In genomic region chr3:154292126-154292525, GRCm38 (mm10) we compare ENCODE assay signal across 27 mouse cellular contexts. TPM values are rescaled to one million over a fixed set of nuclear protein-coding genes. Genes with fewer than 3 reads are reported as not detected.
"Had no signal": no experiment of that assay in that cellular context is flagged by ENCODE, and none has a peak within 500 bp of the region (broad histone marks: within the 10 kb centered on the region; RNA-seq: fewer than 3 reads in every experiment).

No protein-coding gene starts in this region.

- ATAC-seq: midbrain, embryonic 13.5 days; midbrain, embryonic 16.5 days had no signal

- H3K27me3 ChIP-seq: liver, embryonic 13.5 days; midbrain, embryonic 13.5 days; neural tube, embryonic 13.5 days had no signal

- H3K36me3 ChIP-seq: kidney, embryonic 15.5 days; liver, embryonic 13.5 days; midbrain, embryonic 10.5 days; midbrain, embryonic 13.5 days; neural tube, embryonic 13.5 days had no signal

- DNase-seq: kidney, postnatal 10 days; kidney, postnatal 36 days; layer of hippocampus, postnatal 36 days; liver, embryonic 13.5 days; lung, embryonic 14.5 days; lung, postnatal 10 days; lung, postnatal 36 days; retina, postnatal 1 day; thymus, adult 2 months; thymus, postnatal 14 days; thymus, postnatal 4 days had no signal

- H3K4me2 ChIP-seq: kidney, embryonic 15.5 days; liver, embryonic 13.5 days; lung, embryonic 14.5 days; midbrain, embryonic 13.5 days; neural tube, embryonic 13.5 days had no signal

- H3K4me1 ChIP-seq: kidney, embryonic 15.5 days; midbrain, embryonic 10.5 days; midbrain, embryonic 13.5 days; neural tube, embryonic 13.5 days had no signal

- H3K27ac ChIP-seq: kidney, embryonic 15.5 days; left cerebral cortex, adult 2 months; liver, embryonic 13.5 days; midbrain, embryonic 10.5 days; midbrain, embryonic 13.5 days; neural tube, embryonic 13.5 days; stomach, postnatal 0 days had no signal

- H3K9me3 ChIP-seq: kidney, embryonic 15.5 days; liver, embryonic 13.5 days; midbrain, embryonic 10.5 days; midbrain, embryonic 13.5 days; neural tube, embryonic 13.5 days had no signal

- H3K9ac ChIP-seq: kidney, embryonic 15.5 days; liver, embryonic 13.5 days; lung, embryonic 14.5 days; midbrain, embryonic 13.5 days; neural tube, embryonic 13.5 days had no signal

- H3K4me3 ChIP-seq: kidney, embryonic 15.5 days; left cerebral cortex, adult 2 months; liver, embryonic 13.5 days; megakaryocyte, embryonic 14.5 days; midbrain, embryonic 10.5 days; midbrain, embryonic 13.5 days; myocyte; neural tube, embryonic 13.5 days had no signal

RNA-seq across cellular contexts. Expression of gene Lhx8, which starts 38.3 kb away (rescaled TPM):
- total RNA-seq: layer of hippocampus, adult 8-10 months; layer of hippocampus, postnatal 10 days; layer of hippocampus, postnatal 36 days; liver, adult 2 months; monocyte, adult 5-6 weeks; neutrophil, adult 5-6 weeks had no signal
- polyA plus RNA-seq: kidney, embryonic 15.5 days; liver, adult 2 months; liver, embryonic 13.5 days; liver, embryonic 16.5 days; lung, embryonic 14.5 days; myocyte; neural tube, embryonic 13.5 days; stomach, embryonic 14.5 days; stomach, postnatal 0 days had no signal
